Mouse (Mus musculus) T-helper 2 cell (primary cell): ENCODE results near the gene Pdzk1.

ENCODE experiments used
- in situ Hi-C: fragments of 300-600 bp; cut with MboI, MseI; formaldehyde crosslinking; loops from one replicate; pipeline ENCODE4 v1.15.1; 2025; ENCODE audit warnings: high pct_unique_total_duplicates

The Pdzk1 gene

DNA sequence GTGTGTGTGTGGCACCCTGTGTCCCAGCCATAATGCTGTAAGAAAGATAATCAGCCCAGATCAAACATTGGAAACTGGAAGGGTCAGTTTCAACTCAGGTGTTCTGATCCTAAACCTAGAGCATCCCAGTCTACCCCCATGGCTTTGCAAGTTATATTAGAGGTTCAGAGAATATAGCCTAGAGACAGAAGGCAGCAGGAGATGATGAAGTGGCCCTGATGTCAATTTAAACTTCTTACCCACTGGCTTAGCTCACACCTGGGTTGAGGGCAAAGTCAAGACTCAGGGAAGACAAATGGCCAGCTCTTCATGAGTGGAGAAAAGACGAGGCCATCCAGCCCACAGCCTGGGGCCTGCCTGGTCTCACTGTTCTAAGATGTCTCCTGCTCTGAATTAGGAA lies at the start of gene Pdzk1, which contains the start of gene Cd160:
TSS of gene Pdzk1 (plus strand) at position 301 of the 400 bp plus-strand sequence.
TSS of gene Cd160 (minus strand) at position 368 of the 400 bp plus-strand sequence.
- in situ Hi-C loops = no loop called here

DNA sequence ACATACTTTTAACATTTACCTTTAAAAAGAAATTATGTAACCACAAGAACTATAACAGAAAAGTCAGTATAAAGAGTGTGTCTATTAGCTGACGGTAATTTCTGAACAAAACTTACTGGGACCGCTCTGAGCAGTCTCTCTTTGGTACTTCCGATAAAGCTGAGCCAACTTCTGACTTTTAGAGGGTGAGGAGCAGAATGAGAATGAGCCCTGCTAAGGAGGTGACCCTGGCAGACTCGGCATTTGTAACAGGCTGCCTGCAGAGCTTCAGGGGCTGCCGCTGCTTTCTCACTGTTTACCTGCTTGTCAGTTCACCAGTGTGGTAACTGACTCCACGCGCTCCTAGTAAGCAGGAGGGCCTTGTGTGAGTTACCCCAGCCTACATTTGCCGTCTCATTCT lies 46.8 kb upstream of the Pdzk1 start:
- in situ Hi-C loops = no loop called here

DNA sequence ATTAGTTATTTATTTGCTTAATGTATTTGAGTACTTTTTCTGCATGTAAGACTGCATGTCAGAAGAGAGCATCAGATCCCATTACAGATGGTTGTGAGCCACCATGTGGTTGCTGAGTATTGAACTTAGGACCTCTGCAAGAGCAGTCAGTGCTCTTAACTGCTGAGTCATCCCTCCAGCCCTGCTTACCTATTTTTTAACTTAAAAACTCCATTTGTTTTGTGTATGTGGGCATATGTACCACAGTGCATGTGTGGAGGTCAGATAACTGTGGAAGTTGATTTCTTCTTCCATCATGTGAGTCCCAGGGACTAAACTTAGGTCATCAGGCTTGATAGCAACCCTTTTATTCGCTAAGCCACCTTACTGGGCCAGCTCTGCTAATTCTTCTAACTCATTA lies 41.3 kb upstream of the Pdzk1 start:
- in situ Hi-C loops = no loop called here

DNA sequence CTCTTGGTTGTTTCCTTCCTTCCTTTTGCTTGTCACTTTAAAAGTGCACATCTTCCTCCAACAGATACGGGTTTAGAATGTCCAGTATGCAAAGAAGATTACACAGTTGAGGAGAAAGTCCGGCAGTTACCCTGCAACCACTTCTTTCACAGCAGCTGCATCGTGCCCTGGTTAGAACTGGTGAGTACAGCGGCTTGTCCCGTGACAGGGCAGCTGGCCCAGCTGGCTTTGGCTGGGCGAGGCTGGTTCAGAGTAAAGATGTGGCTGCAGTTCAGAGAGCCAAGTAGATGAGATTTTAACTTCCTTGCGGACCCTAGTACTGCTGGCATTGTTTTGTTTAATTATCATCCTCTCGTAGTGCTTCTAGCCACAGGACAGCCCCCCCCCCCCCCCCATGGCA lies 40.6 kb upstream of the Pdzk1 start:
- in situ Hi-C loops = no loop called here

DNA sequence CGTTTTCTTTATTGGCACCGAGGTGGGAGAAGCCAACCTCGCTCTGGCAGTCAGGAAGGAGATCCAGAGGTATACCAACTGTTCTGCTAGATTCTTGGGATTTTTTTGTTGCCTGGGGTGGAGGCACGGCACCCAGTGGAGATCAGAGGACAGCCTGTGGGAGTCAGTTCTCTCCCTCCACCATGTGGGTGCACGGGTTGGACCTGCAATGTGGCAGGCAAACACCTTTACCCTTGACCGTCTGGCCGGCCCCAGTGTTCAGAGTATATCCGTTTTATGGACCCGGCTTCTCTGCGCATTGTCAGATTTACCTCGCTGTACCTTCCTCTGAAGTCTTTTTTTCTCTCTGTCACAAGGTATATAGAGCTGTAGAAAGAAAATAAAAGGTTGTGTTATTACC lies 28.8 kb upstream of the Pdzk1 start:
- in situ Hi-C loops = no loop called here

DNA sequence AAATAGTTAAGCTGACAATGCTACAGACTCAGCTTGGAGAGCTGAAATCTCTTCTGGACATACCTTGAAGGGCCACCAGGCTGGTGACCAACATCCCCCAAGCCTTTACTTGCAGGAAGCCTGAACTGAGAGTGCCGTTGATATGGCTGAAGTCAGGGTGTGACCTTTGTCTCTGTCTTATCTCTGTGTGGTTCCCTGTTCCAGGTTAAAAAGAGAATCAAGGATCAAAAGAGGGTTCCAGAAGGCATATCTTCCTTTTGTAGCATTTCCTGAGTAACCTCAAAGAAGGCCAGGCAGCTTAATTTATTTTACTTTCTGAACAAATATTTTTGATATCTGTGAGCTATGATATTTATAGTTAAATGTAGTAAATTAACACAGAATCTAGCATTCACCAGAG lies 26.9 kb upstream of the Pdzk1 start:
- in situ Hi-C loops = no loop called here

DNA sequence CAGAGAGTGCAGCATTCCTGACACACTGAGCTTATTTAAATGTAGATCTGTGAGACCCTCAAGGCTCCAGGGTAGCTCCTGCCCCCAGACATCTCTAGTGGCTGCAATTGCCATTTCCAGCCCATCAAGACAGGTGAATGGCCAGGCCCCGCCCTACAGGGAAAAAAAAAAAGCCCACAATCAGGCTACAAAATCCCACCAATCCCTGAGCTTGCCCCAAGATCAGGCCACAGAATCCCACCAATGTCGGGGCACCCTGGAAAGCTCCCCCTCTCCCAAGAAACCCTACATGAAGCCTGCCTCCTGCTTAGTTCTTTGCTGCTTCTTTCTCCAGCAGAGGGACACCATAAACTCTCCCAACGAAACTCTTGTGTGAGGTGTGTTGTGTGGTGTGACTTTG lies 20.9 kb upstream of the Pdzk1 start:
- in situ Hi-C loops = no loop called here

DNA sequence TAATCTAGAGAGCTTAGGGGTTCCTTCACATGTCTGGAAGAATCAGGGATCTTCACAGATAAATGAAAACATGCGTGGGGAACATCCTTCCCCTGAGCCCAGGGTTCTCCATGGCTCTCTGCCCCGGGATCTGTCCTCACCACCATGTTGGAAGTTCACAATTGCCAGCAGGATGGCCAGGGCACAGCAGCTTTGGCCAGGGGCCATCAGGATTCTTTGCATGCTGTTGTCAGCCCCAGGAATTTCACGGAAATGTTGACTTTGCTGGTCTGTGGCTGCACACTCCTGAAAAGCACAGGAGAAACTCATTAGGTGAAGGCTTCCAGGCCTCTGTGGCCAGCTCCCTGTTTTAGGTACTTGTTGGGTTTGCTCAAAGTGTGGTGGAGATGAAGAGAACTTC lies 20.4 kb upstream of the Pdzk1 start:
- in situ Hi-C loops = no loop called here

DNA sequence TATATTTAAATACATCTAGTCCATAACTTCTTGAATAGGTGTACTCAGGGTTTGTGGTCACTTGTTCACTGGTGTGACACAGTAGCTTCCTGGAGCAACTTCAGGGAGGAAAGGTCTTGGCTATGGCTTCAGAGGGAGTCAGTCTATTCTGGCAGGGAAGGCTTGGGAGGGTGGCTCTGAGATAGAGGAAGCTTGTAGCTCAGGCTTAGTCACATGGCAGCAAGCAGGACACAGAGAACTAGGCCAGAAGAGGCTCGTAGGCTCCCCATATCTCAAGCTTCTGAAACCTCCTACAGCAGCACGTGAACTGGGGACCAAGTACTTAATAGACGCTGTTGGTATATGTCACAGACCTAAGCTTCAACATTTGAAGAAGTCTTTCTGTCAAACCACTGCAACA lies 17.9 kb upstream of the Pdzk1 start:
- in situ Hi-C loops = loop anchor here (5.0 to 10.0 kb wide), 2 partner anchors 96 to 636 kb away; partner anchors contain the start of genes Gpr89 and Sf3b4

DNA sequence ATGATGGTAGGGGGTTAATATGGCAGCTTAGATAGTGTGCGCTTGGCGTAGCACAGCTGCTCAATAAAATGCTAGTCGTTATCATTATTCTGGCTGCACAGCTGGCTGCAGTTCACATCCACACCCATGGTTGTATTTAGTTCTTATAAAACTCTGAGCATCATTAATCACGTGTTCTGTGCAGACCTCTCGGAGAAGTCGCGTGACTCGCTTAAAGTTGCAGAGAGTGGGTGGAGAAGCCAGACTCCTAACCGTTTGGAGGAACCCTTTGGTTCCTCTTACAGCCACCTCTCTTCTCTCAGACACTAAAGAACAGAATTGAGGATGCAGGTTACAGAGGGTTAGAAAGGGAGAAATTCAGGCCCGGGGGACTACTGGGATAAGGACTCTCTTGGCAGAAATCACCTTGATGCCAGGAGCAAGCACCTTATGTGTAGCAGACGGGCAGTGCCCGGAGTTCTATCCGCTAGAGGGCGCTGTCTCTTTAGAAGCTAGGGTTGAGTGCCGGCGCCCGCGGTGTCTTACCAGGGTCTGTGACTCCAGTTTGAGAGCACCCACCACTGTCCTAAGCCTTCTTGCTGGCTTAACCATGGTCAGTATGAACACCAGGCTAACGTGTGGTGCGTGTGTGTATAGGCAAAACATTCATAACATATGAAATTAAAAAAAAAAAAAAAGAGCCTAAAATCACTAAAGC lies 16.5 kb upstream of the Pdzk1 start:
- in situ Hi-C loops = loop anchor here (5.0 to 10.0 kb wide), 2 partner anchors 95 to 638 kb away; partner anchors contain the start of genes Gpr89 and Sf3b4

DNA sequence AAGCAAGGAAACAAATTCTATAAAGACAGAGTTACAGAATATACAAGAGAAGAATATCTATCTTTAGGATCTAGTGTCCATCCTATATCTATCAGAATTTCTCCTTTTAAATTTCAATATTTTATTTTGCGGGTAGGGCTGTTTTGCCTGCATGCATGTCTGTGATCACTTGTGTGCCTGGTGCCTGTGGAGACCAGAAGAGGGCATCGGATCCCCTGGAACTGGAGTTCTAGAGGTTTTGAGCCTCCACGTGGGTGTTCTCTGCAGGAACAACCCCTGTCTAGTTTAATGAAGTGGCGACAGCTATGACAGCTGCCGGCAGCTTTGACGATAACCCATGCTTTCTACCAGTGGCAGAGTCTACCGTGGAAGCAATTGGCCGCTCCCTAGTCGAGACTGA lies 16.0 kb upstream of the Pdzk1 start:
- in situ Hi-C loops = loop anchor here (5.0 to 10.0 kb wide), 2 partner anchors 94 to 638 kb away; partner anchors contain the start of genes Gpr89 and Sf3b4

DNA sequence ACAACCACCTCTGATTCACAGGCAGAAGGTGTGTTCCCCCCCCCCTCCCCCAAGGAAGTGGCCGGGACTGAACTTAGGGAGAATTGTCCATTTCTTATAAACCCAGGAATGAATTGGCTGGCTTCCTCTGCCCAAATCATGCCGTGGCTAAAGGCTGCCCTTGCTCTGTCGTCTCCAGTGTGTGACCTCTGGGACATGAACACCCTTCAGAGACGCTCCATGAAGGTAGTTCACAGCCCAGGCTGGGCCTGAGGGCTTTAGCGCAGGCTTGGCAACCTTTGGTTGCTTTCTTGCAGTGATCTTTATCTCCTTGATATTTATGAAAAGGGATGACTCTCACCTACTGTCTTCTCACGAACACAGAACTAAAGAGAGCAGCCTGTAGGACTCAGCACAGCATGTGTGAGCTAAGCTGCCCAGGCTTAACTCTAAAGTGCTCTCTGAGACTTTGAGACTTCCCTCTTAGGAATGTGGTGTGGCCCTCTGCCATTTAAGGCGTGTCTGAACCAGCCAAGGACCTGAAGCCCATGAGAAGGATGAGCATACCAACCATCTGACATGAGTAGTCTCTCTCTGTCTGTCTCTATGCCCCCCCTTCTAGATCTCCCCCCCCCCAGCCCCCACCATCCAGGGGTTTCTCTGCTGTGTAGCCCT lies 15.4 kb upstream of the Pdzk1 start:
- in situ Hi-C loops = loop anchor here (5.0 to 10.0 kb wide), 2 partner anchors 94 to 639 kb away; partner anchors contain the start of genes Gpr89 and Sf3b4

DNA sequence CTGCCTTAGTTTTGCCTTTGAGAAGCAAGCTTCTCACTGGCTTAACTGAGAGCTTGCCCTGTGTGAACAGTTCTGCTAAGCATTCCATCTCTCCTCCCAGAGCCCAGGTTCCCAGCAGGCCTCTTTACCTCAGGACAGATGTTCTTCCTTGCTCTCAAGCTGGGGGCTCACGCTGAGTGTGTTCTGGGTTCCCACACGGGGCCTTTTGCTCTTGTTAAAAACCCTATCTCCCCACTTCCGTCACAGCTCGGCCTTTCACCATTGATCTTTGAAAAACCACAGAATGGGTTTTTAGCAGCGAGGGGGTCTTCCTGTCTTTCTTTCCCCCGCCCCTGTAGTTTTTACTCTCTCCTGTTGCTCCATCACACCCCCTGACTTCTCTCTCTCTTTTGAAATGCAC lies 14.7 kb upstream of the Pdzk1 start:
- in situ Hi-C loops = loop anchor here (5.0 to 10.0 kb wide), 2 partner anchors 93 to 640 kb away; partner anchors contain the start of genes Gpr89 and Sf3b4

DNA sequence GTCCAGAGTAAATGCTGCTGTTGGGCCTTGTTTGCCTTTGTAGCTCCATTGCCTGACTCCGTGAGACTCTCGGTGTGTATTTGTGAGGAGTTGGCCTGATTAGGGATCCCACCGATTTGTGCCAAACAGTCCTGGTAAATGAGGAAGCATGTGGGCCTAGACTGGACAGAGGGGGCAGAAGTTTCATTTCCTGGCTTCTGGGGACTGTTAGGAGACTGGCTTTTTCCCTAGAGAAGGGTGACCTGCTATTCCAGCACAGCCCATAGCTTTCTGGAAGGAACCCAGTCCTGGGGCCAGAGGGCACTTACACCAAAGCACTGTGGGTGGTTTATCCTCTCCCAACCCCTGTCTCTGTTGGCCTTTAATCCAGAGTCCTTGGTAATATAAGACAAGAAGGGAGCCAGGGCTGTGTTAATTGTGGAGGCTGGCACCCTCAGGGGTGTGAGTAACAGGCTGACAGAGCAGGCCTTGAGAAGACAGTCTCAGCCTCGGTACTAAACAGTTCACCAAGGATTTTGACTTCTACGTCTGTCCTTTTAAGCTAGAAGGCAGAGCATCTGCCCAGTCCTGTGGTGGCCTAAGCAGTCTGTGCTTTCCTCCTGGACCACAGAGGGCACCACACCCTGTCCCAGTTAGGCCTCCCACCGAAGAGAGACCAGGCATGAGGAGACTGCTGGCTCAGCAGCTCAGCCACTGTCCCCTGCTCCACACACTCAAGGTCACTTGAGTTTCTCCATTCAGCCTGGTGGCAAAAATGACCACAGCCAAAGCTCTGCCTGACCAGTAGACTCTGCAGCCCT lies 8.8 kb upstream of the Pdzk1 start:
- in situ Hi-C loops = no loop called here

DNA sequence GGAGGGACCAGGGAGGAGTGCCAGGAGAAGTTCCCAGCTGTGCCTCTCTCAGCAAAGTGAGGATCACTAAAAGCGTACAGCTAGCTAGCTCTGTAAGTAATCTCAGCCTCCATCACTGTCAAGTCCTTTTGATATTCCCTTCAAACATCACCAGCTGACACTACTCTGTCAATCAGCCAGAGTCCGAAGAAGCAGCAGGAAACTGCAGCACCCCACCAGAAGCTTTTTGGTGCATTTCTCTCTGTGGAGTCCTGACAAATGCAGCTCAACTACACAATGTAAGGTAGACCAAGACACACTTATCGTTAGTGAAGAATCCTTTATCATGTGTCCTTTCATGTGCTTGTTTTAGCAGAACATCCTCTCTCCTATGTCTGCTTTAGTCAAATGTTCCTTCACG lies 7.5 kb upstream of the Pdzk1 start:
- in situ Hi-C loops = no loop called here

DNA sequence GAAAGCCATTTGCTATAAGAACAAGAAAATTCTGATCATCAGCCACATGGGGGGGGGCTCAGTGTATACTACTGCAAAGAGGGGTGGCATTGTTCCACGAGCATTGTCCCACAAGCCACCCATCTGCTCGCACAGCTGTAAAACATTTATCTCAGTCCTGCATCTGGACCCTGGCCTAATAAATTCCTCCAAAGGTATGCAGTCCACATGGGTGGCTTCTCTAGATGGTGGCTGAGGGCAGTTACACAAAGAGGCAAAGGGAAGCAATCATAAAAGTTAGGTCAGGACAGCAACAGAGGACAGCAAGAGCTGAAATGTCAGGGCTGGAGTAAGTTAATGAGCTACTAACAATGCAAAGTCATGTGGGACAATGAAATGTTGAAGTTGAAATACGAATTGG lies 5.4 kb upstream of the Pdzk1 start:
- in situ Hi-C loops = no loop called here

DNA sequence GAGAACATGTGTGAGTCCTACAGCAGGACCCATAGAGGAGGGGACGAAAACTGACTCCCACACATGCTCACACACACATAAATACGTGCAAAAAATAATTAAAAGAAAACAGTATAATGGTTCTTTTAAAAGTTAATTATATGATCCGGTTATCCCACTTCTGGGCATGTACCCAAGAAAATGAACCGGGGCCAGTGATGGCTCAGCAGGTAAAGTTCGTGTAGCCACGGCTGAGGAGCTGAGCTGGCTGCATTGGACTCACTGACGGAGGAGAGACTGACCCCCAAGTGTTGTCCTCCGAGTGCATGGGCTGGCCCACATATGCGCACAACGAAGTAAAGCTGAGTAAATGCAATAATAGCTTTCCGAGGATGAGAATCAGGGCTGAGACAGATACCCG lies 4.5 kb upstream of the Pdzk1 start:
- in situ Hi-C loops = no loop called here

DNA sequence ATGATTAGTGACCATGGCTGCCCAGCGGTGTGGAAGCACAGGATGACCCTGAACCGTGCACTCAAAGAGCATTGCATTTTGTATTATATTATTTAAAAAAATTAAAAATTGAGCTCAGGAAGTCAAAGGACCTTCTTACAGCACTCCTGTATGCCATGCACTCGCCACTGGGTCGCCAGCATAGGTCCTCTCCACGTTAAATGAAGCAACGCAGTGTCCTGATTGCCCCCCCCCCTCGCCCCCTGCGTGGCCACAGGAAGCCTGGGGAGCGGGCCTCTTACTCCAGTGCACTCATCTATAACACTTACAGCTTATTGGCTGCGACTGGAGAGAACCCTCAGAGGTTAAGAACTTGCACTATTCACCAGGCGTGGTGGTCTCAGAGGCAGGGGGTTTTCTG lies 3.8 kb upstream of the Pdzk1 start:
- in situ Hi-C loops = no loop called here

DNA sequence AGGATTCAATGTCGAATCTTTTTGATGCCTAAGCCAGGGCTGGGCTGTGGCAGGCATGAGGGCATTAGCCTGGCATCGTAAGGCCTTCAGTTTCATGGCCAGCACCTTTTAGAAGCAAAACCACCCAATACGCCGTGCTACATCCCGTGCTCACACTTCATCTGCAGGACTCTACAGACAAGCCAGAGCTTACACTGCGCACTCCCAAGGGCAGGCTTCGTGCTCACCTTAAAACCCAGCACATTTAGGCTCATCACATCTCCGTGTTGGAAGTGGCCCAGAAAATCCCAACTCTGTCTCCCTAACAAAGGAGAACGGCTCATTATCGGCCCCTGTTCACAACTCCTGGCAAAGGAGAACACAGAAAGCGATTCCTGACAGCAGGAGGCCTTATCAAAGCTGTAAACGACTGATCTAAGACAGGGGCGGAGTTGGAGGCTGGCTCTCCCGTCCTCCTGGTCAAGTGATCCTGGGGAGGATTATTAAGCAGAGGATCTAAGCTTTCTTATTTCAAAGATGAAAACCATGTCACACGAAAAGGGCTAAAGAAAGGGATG lies 698 bp upstream of the Pdzk1 start:
- in situ Hi-C loops = no loop called here

DNA sequence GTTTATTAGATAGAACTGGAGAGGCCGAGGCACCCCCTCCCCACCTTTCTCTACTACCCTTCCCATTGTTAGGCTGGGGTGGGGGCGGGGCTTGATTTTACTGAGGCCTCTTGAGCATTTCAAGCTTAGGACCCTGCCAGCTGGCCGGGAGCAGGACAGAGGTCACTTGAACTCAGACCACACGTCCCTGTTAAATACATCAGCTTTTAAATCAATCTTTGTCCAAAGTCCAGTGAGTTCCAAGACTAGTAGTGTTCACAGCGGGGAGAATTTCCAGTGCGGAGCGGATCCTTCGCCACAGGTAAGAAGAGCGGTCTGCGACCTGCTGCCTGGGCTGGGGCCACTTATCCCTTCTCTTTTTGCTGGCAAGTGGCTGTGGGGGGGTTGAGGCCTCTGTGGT lies 772 bp downstream of the Pdzk1 start:
- in situ Hi-C loops = no loop called here

DNA sequence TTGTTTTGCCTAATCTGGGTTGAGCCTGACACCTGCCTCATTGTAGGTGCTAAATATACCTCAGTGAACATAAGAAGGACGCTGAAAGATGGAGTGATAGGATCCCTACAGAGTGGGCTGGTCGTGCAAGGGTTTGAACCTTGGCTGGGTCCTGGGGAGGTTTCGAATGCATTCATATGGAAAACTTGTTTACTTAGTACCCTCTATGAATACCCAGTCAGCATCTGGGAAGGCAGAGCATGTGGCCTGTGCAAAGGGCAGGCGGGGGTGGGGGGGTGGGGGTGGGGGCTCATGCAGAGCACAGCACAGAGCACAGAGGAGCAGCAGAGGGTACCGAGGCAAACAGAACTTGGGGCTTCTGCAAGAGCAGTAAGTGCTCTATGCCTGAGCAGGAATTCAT lies 3.8 kb downstream of the Pdzk1 start:
- in situ Hi-C loops = no loop called here
